Mouse (Mus musculus) stomach, postnatal 0 days (tissue): ENCODE results near the gene Milr1.

ENCODE experiments used
- CTCF ChIP-seq: IDR thresholded peaks from 2 replicates; pipeline ENCODE4 v1.5.1; 2016; ENCODE audit warnings: antibody characterized with exemption, low read depth, mild to moderate bottlenecking, moderate library complexity
- EP300 ChIP-seq: optimal IDR thresholded peaks from 2 replicates; pipeline ENCODE3; 2016; ENCODE audit warnings: antibody characterized with exemption

DNA sequence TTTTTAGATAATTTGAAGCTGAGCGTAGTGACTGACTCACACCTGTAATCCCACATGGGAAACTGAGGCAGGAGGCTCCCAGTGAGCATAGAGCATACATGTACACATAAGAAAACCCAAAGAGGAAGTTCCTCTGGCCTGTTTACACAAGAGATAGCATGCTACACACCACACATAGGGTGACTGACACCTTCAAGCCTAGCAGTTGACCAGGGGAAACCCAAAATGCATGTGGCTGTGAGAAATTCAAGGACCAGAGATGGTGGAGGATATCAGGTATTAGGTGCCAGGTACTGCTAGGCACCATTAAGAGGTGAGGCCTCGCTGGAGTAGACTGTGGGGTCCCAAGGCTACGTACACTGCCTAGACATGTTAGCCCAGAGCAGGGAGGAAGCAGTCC is 48.4 kb upstream of the Milr1 start:
- TF ChIP-seq EP300, result no peak
- TF ChIP-seq CTCF, result no peak
